Mouse (Mus musculus): ENCODE measurements around the gene Klra2.
"Not testable (repeated sequence)": the region's sequence is repeated elsewhere in the genome, so short reads cannot be mapped to it uniquely, and the experiment has no call there.

Gene Klra2

GRCm38 (mm10) chr6:131247206-131247605 lies at the start of gene Klra2:
TSS of gene Klra2 (minus strand) at chr6:131247362.
- no peak for DNase-seq (ENCODE audit: low spot score)

- DNase-seq (ENCODE audit: low spot score): no peak
Observed at GRCm38 (mm10) chr6:131294435-131295112, 47.4 kb upstream of the Klra2 start.

- DNase-seq (ENCODE audit: low spot score): no peak
Observed at GRCm38 (mm10) chr6:131293916-131294315, 46.8 kb upstream of the Klra2 start.

- peak; percentile 89 for DNase-seq (ENCODE audit: low spot score)
Observed at GRCm38 (mm10) chr6:131292991-131293788, 46.0 kb upstream of the Klra2 start, which contains the start of gene Magohb. TSS of gene Magohb (minus strand) at chr6:131293244.

GRCm38 (mm10) chr6:131292276-131292990 lies 45.3 kb upstream of the Klra2 start:
- DNase-seq (ENCODE audit: low spot score): no peak

GRCm38 (mm10) chr6:131290430-131290829 lies 43.3 kb upstream of the Klra2 start:
- peak; percentile 29 for DNase-seq (ENCODE audit: low spot score)

- not testable (repeated sequence) for DNase-seq (ENCODE audit: low spot score)
Observed at GRCm38 (mm10) chr6:131278160-131278559, 31.0 kb upstream of the Klra2 start.

- DNase-seq (ENCODE audit: low spot score): no peak
Observed at GRCm38 (mm10) chr6:131276659-131277058, 29.5 kb upstream of the Klra2 start.

GRCm38 (mm10) chr6:131272311-131272710 lies 25.1 kb upstream of the Klra2 start:
- no peak for DNase-seq (ENCODE audit: low spot score)

- no peak for DNase-seq (ENCODE audit: low spot score)
Observed at GRCm38 (mm10) chr6:131270312-131270711, 23.1 kb upstream of the Klra2 start.

- DNase-seq (ENCODE audit: low spot score): no peak
Observed at GRCm38 (mm10) chr6:131269599-131269998, 22.4 kb upstream of the Klra2 start.

GRCm38 (mm10) chr6:131264175-131264574 lies 17.0 kb upstream of the Klra2 start:
- DNase-seq (ENCODE audit: low spot score): no peak

- DNase-seq (ENCODE audit: low spot score): no peak
Observed at GRCm38 (mm10) chr6:131262778-131263177, 15.6 kb upstream of the Klra2 start.

GRCm38 (mm10) chr6:131262009-131262408 lies 14.8 kb upstream of the Klra2 start:
- DNase-seq (ENCODE audit: low spot score): no peak

GRCm38 (mm10) chr6:131245081-131245480 lies 2.1 kb downstream of the Klra2 start:
- no peak for DNase-seq (ENCODE audit: low spot score)

Measured in urinary bladder, postnatal 25 days (tissue).